Mouse (Mus musculus): ENCODE measurements around the gene Fbxo41.
A peak's percentile ranks its signal among the peaks of the same experiment; 100 is the strongest.

Fbxo41 gene

GRCm38 (mm10) chr6:85491606-85492005 is 11.2 kb downstream of the Fbxo41 start:
- no peak for DNase-seq (ENCODE audit: low read depth, low spot score)

- no peak for DNase-seq (ENCODE audit: low read depth, low spot score)
Measured at GRCm38 (mm10) chr6:85490252-85490651, 12.5 kb downstream of the Fbxo41 start.

- no peak for DNase-seq (ENCODE audit: low read depth, low spot score)
Measured at GRCm38 (mm10) chr6:85489717-85490116, 13.1 kb downstream of the Fbxo41 start.

- no peak for DNase-seq (ENCODE audit: low read depth, low spot score)
Measured at GRCm38 (mm10) chr6:85488510-85488909, 14.3 kb downstream of the Fbxo41 start.

- no peak for DNase-seq (ENCODE audit: low read depth, low spot score)
Measured at GRCm38 (mm10) chr6:85485738-85486137, 17.1 kb downstream of the Fbxo41 start.

- peak; percentile 52 for DNase-seq (ENCODE audit: low read depth, low spot score)
Measured at GRCm38 (mm10) chr6:85483843-85484721, 18.7 kb downstream of the Fbxo41 start.

- DNase-seq (ENCODE audit: low read depth, low spot score), result no peak
Measured at GRCm38 (mm10) chr6:85480685-85481084, 22.1 kb downstream of the Fbxo41 start.

- DNase-seq (ENCODE audit: low read depth, low spot score), result no peak
Measured at GRCm38 (mm10) chr6:85479979-85480378, 22.8 kb downstream of the Fbxo41 start.

GRCm38 (mm10) chr6:85478416-85478815 is 24.4 kb downstream of the Fbxo41 start:
- DNase-seq (ENCODE audit: low read depth, low spot score), result no peak

- DNase-seq (ENCODE audit: low read depth, low spot score), result peak; percentile 62
Measured at GRCm38 (mm10) chr6:85477366-85477917, 25.4 kb downstream of the Fbxo41 start.

- DNase-seq (ENCODE audit: low read depth, low spot score), result no peak
Measured at GRCm38 (mm10) chr6:85475581-85475980, 27.2 kb downstream of the Fbxo41 start.

- no peak for DNase-seq (ENCODE audit: low read depth, low spot score)
Measured at GRCm38 (mm10) chr6:85472542-85472941, 30.3 kb downstream of the Fbxo41 start.

GRCm38 (mm10) chr6:85471962-85472361 is 30.8 kb downstream of the Fbxo41 start:
- DNase-seq (ENCODE audit: low read depth, low spot score), result no peak

- no peak for DNase-seq (ENCODE audit: low read depth, low spot score)
Measured at GRCm38 (mm10) chr6:85469660-85470430, 32.9 kb downstream of the Fbxo41 start.

GRCm38 (mm10) chr6:85465381-85465780 is 37.4 kb downstream of the Fbxo41 start:
- no peak for DNase-seq (ENCODE audit: low read depth, low spot score)

- no peak for DNase-seq (ENCODE audit: low read depth, low spot score)
Measured at GRCm38 (mm10) chr6:85459621-85460020, 43.2 kb downstream of the Fbxo41 start.

- DNase-seq (ENCODE audit: low read depth, low spot score), result no peak
Measured at GRCm38 (mm10) chr6:85452816-85453215, 50.0 kb downstream of the Fbxo41 start.

- no peak for DNase-seq (ENCODE audit: low read depth, low spot score)
Measured at GRCm38 (mm10) chr6:85452411-85452665, 50.5 kb downstream of the Fbxo41 start.

- peak; percentile 97 for DNase-seq (ENCODE audit: low read depth, low spot score)
Measured at GRCm38 (mm10) chr6:85451664-85452410, 51.0 kb downstream of the Fbxo41 start, which contains the start of gene Pradc1. Gene Pradc1, minus strand, starts transcription at chr6:85451970.

- DNase-seq (ENCODE audit: low read depth, low spot score), result peak; percentile 99
Measured at GRCm38 (mm10) chr6:85450697-85451663, 51.8 kb downstream of the Fbxo41 start, which contains the start of gene Cct7. Gene Cct7, plus strand, starts transcription at chr6:85451514.
